Mouse (Mus musculus) G1E (cell line): Measurements from ENCODE around the gene Ldha.

Source experiments
- CTCF ChIP-seq: IDR thresholded peaks from 2 replicates; pipeline ENCODE4 v1.5.1; 2012; ENCODE audit warnings: low read depth, low read length, inconsistent platforms, mixed read lengths
- GATA1 ChIP-seq: IDR thresholded peaks from 2 replicates; pipeline ENCODE4 v1.6.1; 2012; ENCODE audit warnings: borderline replicate concordance, low read length, inconsistent platforms, mixed read lengths
- GATA2 ChIP-seq: IDR thresholded peaks from 2 replicates; pipeline ENCODE4 v1.6.1; 2012; ENCODE audit warnings: low read depth, low read length, inconsistent platforms, borderline replicate concordance

GRCm38 (mm10) chr7:46836357-46836756 lies 4.9 kb upstream of the Ldha start:
- TF ChIP-seq CTCF (no peak), GATA2 (no peak), GATA1 (no peak)
